Mouse (Mus musculus) kidney, postnatal 36 days (tissue): ENCODE data around the gene Kcnk13.
"Not testable (repeated sequence)": the region's sequence is repeated elsewhere in the genome, so short reads cannot be mapped to it uniquely, and the experiment has no call there.

Source experiments
- DNase-seq, 2 experiments: peaks; one replicate each; pipeline ENCODE4 v3.0.0; 2021 to 2022; ENCODE audit warnings: mixed read lengths in 2 of 2

Kcnk13 gene

DNA sequence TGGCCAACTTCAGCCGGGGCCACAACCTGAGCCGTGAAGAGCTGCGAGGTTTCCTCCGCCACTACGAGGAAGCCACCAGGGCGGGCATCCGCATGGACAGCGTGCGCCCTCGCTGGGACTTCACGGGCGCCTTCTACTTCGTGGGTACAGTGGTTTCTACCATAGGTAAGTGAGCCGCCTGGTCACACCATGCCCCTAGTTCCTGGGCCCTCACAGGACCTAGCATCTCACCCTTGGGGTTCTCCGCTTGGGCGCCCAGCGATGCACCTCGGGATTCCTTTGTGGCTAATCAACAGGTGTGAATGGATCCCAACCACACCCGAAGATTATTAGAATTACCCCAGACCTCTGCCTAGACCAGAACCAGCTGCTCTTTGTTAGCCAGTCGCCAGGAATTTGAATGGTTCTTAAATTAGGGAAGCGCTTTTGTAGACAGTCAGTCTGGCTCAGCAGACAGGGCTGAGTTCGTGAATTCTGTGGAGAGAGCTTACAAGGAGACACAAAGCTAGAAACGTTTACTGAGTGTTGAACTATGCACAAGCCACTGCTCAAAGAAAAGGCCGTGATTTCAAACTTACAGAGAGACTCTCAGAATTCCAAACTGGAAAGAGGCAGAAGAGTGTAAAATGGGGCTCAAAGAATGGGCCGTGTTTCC lies 1.9 kb downstream of the Kcnk13 start:
- DNase-seq, result no peak

DNA sequence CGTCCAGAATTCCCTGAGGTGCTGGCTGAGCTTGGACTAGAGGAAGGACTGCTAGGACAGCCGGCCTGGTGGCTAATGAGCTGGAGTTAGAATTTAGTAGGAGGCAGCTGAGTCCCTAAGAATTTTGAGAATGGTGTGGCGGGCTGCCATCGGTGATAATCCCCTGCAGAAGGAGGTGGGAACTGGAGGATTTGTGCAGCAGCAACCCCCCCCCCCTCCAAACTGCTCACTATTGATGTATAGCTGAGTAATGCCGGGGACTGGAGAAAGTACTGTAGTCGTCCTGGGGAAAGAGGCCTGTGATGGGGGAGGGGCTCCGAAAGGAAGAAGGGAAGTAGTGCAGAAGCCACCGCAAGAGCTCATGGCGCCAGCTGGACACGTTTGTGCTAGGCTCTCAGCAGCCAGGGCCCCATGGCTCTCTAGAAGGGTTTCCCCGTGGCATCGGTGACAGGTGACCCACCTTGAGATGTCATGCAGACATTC lies 2.6 kb downstream of the Kcnk13 start:
- no peak for DNase-seq

DNA sequence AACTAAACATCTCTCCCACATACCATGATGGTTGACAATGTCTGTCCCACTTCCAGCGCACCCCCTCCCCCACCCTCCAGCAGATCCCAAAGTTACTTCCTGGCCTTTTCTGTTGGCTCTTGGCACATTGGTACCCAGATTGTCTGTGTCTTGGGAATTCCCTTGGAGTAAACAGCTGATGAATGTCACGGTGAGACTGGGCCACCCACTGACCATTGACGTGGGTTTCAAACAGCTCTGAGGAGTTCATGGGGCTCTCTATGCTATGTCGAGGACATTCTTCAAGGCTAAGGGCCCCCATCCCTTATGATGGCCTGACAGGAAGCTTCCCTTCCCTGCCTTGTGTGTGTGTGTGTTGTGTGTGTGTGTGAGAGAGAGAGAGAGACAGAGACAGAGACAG lies 5.6 kb downstream of the Kcnk13 start:
- DNase-seq, result no peak

DNA sequence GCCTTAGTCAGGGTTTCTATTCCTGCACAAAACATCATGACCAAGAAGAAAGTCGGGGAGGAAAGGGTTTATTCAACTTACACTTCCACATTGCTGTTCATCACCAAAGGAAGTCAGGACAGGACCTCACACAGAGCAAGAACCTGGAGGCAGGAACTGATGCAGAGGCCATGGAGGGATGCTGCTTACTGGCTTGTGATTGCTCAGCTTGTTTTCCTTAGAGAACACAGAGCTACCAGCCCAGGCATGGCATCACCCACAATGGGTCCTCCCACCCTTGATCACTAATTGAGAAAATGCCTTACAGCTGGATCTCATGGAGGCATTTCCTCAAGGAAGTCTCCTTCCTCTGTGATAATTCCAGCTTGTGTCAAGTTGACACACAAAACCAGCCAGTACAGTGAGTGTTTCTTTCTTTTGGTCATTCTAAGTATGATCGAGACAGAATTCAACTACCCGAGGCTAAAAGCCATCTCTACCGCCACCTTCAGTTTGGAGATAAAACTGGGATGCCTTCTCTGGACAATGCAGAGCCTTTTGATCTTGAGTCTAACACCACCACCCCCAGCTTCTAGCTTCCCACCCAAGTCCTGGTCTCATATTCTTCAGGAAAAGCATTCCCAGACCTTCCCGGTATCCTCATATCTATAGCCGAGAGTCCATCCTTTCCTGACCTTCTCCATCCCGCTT lies 7.1 kb downstream of the Kcnk13 start:
- DNase-seq, result not testable (repeated sequence)

DNA sequence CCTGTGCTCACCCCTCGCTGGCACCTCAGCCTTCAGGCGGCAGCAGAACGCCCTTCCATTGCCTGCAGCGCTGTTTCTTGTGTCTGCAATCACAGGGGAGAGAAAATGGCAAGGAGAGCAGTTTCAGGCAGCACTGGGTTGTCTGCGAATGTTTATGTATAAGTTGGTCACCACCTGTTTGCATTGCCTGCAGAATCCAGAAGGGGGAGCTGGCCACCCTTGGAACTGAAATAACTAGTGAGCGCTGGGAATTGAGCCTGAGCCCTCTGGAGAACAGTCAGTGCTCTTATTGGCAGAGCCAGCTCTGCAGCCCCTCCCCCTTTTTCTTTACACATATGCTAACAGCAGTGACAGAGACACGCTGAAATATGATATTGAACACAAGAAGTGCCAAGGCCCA lies 8.5 kb downstream of the Kcnk13 start:
- no peak for DNase-seq

DNA sequence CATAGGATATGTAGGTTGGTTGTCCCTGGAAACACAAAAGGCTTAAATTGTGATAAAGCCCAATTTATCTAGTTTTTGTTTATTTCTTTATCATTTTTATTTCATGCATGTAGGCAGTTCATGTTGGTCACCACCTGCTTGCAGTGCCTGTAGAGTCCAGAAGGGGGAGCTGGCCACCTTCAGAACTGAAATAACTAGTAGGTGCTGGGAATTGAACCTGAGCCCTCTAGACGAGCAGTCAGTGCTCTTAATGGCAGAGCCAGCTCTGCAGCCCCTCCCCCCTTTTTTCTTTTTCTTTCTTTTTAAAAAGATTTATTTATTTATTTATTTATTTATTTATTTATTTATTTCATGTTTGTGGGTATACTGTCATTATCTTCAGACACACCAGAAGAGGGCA lies 9.4 kb downstream of the Kcnk13 start:
- peak in 1 of 2 experiments; percentile 15 for DNase-seq

DNA sequence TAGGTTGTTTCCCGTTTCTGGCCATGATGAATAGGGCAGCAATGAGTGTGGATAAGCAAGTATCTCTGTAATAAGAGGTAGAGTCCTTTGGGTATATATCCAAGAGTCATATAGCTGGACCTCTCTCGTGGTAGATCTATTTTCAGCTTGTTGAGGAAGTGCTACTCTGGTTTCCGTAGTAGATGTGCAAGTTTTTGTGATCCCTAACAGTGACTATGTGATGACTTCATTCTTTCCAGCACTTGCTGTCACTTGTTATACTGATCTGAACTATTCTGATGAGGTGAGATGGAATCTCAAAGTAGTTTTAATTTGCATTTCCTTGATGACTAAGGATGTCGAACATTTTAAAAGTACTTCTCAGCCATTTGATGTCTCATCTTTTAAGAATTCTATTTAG lies 15.2 kb downstream of the Kcnk13 start:
- no peak for DNase-seq

DNA sequence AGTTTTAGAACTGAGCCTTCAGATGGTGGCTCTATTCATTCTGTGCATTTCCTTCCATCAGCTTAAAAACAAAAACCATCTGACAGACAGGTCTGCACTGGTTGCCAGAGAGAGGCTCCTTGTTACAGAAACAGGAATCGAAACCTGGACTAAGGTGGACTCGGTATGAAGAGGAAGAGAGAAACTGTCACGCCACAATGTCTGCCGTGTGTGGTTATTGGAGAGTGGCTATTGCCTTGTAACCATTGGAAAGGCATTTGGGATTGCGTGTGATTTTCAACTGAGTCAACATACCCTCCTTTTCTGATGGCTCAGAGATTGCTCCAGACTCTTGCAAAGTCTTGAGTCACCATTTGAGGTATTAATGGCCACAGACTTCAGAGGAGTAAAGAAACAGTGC lies 22.5 kb downstream of the Kcnk13 start:
- no peak for DNase-seq

DNA sequence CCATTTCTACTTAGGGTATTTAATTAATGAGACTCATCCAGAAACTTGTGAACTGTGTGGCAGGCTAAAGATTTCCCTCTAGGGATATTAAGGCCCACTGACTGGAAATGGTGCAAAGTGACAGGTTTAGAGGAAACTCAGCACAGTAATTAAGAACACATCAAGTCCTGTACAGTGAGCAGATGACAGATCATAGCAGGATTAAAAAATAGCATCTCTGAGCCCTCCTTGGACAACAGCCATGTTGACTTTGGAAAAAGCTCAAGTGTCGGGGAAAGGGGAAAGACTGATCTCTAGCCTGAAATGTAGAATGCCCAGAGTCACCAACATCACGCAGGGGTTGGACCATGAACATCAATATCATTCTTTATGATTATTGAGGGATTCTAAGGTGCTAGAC lies 23.8 kb downstream of the Kcnk13 start:
- DNase-seq, result no peak

DNA sequence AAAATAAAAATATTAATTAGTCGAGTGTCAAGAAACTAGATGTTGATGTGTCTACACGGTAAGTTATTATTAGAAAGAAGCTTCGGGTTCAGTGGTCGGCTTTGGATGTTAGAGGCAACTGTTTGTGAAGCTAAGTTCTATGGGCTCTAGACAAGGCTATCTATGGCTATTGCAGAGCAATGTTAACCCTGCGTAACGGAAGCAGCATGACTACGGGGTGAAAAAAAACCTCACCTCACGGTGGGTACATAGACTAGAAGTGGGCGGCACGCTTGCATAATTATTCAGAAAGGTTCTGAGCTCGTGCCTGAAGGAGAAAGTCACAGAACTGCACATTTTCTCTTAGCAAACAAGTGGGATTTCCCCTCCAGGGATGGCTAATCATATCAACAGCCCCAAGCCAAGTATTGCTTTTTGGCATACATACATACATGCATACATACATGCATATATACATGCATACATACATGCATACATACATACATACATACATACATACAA lies 28.1 kb downstream of the Kcnk13 start:
- no peak for DNase-seq

DNA sequence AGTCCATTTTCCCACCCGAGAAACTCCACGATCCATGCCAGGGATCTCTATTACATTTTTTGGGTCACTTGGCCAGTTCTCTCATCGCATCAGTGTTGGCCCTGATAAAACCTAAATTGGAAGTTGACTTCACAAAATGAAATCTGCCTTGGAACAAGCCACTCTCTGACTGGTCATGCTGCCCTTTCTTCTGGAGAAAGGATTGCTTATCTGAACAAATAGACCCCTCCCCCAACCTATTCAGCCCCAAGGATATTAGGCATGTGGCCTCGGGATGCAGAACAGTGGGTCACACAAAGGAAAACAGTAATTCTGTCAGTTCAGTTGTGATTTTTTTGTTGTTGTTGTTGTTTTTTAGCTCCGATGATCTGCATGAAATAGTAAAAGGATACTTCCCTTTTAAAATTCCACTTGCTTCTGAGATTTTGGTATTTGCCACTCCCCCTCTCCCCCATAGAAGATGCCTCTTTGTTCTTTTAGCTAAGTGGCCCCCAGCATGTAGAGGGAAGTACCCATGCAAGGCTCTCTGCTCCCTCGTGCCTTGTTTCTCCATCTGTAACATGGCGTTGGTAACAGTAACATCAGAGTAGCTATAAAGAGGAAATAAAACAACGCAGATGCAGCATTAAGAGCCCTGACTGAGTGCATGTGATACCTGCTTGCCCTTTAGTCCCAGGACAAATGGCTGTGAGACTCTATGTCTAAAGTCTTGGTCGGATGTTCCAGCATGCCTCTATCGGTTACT lies 29.0 kb downstream of the Kcnk13 start:
- no peak for DNase-seq

DNA sequence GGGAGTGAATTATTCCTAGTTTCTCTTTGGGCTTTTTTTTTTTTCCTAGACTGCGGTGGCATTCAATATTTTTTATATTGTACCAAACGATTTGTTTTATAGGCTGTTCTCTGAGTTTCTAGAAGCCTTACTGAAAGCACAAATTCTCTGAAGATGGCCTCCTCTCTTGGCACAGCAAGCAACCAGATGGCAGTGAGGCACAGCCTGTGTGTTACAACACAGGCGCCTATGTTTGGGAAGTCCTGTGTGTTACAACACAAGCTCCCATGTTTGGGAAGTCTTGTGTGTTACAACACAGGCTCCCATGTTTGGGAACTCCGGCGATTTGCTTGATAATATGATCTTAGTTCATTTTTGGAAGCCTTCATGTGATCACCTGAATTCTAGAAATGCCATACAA lies 31.7 kb downstream of the Kcnk13 start:
- no peak for DNase-seq

DNA sequence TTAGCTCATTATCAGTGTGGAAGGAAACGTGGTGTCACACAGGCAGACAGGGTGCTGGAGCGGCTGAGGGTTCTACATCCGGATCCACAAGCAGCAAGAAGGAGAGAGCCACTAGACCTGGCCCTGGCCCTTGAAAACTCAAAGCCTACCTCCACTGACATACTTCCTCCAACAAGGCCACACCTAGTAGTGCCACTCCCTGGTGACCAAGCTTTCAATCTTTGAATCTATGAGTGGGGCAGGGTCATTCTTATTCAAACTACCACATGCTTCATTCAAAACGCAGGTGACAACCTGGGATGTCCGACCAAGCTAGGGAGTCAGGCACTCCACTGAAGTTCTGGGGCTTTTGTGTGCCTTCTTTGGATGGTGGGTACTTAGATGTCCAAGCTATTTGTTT lies 35.4 kb downstream of the Kcnk13 start:
- no peak for DNase-seq

DNA sequence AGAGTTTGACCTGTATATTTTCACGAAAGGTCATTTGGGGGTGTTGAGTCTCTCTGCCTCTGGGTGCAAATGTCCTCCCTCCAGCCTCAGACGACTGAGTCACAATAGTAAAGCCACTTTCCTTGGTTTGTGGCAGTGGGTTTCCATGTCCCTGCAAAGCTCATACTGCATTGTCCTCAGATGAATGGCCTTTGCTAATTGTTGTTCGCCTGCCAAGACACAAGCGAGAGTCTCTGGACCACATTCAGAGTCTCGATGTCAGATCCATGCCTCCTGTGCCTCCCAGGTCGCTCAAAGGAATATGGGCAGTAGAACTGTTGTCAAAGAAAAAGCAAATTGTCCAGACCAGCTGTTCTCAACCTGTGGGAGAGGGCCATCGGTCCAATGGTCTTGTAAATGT lies 36.1 kb downstream of the Kcnk13 start:
- DNase-seq, result peak; percentile 5 to 13

DNA sequence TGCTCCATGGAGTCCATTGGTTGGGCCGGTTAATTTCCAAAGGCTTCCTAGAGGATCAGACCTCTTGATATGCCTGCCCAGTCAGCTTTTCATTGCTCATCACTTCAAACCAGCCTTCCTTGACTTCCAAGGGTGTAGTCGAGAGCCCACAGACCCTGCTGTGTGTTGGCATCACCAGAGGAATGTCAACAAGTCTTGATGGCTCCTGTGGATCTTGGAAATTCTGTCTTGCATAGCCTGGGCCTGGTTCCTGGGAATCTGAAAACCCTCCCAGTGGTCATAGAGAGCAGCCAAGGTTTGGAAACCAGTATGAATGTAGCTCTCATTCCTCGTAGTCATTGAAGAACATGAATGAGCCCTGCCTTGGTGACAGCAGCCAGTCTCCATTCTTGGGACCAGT lies 36.9 kb downstream of the Kcnk13 start:
- no peak for DNase-seq

DNA sequence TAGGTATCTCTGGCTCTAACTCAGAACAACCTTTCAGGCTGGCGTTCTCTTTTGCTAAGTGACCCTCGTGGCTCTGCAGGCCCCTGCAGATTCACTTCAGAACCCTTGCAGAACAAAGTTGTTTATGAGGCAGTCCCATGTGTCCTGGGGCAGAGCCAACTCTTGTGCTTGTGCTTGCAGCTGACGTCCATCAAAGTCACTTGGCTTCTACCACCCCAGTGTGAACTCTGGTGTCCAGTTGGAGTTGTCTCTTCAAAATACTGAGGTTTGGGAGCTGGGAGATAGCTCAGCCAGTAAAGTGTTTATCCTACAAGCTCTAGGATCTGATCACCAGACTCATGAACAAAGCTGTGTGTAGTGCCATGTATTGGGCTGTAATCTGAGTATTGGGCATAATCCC lies 37.6 kb downstream of the Kcnk13 start:
- DNase-seq, result peak; percentile 13 to 14

DNA sequence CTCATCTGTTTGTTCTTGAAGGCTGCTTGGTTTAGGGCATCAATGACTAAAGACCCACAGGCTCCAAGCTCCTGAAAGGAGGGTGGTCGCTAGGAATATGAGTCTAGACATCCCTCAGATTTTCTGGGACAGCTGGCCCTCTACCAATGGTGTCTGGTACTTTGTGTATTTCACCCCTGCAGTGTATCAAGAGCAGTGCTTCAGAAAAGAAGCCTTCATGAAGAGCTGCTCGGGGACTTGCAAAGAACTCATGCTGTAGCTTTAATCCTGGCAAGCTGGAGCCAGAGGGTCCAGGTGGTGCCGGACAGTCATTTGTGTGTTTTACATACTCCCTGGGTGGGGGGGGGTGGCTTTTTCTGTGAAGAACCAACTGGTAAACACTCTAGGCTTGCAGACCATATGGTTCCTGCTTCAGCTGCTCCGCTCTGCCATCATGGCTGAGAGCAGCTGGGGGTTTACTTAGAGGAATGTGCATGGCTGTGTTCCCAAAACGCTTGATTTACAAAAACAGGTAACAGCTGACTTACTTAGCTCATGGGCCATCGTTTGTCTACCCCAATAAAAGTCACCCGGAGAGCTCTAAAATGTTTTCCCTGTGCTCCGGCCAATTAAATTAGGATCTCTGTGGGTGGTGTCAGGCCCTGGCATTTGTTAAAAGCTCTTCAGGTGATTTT lies 38.8 kb downstream of the Kcnk13 start:
- no peak for DNase-seq

DNA sequence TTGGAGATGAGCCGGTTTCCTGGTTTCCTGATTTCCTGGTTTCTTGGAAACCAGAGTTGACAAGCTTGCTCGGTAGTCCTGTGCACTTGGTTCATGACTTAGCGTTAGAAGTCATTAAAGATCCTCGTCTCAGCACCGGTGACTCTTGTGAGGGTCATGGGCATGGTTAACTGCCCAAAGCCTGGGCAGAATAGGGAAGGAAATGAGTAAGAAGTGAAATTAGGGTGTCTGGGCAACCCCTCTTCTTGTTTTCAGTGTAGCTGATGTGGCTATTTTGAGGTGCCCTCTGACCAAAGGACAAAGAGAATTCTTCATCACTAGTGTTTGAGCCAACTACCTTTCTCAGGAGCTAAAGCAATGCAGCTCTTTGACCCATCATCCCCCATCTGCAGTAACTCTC lies 41.0 kb downstream of the Kcnk13 start:
- no peak for DNase-seq

DNA sequence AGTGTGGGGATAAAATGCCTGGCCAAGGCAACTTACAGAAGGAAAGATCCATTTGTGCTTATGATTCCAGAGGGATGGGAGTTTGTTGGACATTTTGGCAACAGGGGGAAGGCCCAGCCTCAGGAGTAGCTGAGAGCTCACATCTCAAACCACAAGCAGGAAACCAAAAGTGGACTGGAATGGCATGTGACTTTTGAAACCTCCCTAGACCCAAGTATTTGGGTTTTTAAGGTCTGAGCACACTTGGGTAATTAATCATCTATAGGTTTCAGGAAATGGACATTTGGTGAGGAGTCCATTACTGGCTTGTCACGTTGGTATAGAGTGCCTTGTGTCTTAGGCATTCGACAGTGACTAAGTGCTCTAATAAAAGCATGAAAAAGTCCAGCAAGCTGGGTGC lies 42.4 kb downstream of the Kcnk13 start:
- DNase-seq, result no peak

DNA sequence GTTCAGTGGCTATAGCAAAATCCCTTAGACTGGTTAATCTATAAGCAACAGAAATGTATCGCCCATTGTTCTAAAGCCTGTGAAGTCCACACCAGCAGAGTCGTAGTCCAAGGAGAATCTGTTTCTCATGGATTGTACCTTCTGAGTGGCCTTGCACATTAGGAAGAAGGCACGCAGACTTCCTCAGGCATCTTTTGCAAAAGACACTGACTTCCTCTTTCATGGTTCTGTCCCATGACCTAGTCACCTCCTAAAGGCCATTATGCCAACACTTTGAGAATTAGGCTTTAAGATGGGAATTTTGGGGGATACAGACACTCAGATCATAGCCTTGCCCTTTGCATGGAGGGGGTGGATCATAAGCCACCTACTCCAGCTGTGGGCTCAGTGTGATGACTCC lies 48.5 kb downstream of the Kcnk13 start:
- DNase-seq, result no peak

DNA sequence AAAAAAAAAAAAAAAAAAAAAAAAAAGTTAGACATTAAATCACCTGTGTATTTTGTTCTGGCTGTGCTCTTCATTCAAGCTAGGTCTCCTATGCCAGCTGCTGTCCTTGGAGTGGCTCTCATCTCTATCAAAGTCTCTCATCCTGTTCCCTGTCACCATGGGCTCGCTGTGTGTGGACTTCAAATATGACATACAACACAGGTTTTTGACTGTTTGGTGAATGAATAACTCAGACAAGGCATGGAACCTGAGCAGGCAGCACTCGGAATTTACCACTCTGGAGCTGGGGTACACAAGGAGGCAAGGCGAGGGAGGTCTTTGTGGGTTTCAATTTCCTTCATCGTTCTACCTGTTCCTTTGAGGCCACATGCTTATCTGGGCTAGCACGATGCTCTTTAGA lies 50.8 kb downstream of the Kcnk13 start:
- DNase-seq, result no peak

DNA sequence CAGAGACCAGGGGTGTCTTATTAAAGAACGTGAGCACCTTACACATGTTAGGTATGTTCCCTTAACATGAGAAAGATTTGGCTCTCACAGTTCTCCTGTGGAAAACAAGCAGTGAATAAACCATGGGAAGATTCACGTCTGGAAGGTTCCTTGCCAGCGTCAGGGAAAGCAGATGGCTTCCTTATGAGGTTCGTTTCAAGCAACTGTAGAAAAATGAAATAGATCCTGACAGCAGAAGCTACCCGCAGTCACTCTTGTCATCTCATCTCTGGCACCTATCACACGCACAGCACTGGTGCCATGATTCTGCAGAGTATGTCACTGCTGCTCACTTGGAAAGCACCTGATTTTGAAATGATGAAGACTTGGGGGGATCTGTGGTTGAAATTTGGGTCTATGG lies 53.4 kb downstream of the Kcnk13 start:
- no peak for DNase-seq

DNA sequence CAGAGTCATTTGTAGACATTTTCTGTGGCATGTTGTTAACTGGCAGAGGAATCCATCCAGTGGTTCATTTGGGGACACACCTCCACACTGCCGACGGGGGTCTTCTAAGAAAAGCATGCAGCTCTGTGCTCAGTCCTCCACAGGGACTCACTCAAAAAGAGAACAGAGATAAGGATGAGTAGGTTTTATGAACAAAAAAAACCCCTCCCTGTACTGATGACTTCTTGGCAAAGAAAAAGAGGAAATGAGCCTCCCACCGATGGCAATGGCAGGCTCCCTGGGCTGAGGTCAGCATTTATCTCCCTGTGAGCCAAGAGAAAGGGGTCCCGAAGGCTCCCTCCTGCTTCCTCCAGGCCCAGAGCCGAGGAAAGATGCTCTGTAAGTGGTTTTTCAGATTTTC lies 58.2 kb downstream of the Kcnk13 start:
- no peak for DNase-seq
